Mouse (Mus musculus): ENCODE results near the gene Dlg2. TPM values are rescaled to one million over a fixed set of nuclear protein-coding genes. Genes with fewer than 3 reads are reported as not detected.

The Dlg2 gene
- polyA plus RNA-seq, 1 experiment = 0.01 TPM

GRCm38 (mm10) chr7:91414150-91414549, 937.7 kb downstream of the Dlg2 start:
- Histone ChIP-seq H3K36me3 (ENCODE audit: control insufficient read depth, insufficient read depth) (no peaks in the 10 kb centered on the region), H3K79me2 (ENCODE audit: control insufficient read depth, insufficient read depth) (no peaks in the 10 kb centered on the region), H3K27me3 (ENCODE audit: control insufficient read depth, insufficient read depth, insufficient read length) (no peaks in the 10 kb centered on the region), H3ac (ENCODE audit: control insufficient read depth, insufficient read length, low read depth) (no peak overlapping the region), H3K79me3 (ENCODE audit: low read depth) (no peaks in the 10 kb centered on the region), H3K4me3 (ENCODE audit: insufficient read depth, poor library complexity, severe bottlenecking) (no peak overlapping the region)
- no peak for TF ChIP-seq MYOD1 (IDR thresholded peaks at IDR 0.05; ENCODE audit: control insufficient read depth, insufficient read length, low read depth)
- no peak for TF ChIP-seq CEBPB (IDR thresholded peaks at IDR 0.05; ENCODE audit: low read depth)
- TF ChIP-seq USF1 (IDR thresholded peaks at IDR 0.05; ENCODE audit: low read depth) = no peak
- TF ChIP-seq MYOG (IDR thresholded peaks at IDR 0.05; ENCODE audit: control insufficient read depth, extremely low read depth, insufficient read length) = no peak
- no peak for TF ChIP-seq FOSL1 (IDR thresholded peaks at IDR 0.05; ENCODE audit: insufficient read depth, low read length, poor library complexity, severe bottlenecking)
- no peak for TF ChIP-seq CTCF (IDR thresholded peaks at IDR 0.05; ENCODE audit: control insufficient read depth, insufficient read depth, insufficient read length)
- TF ChIP-seq MAX (IDR thresholded peaks at IDR 0.05) = no peak

- Histone ChIP-seq H3K79me2 (ENCODE audit: control insufficient read depth, insufficient read depth) (no peaks in the 10 kb centered on the region), H3ac (ENCODE audit: control insufficient read depth, insufficient read length, low read depth) (no peak overlapping the region), H3K27me3 (ENCODE audit: control insufficient read depth, insufficient read depth, insufficient read length) (no peaks in the 10 kb centered on the region), H3K36me3 (ENCODE audit: control insufficient read depth, insufficient read depth) (no peaks in the 10 kb centered on the region), H3K4me3 (ENCODE audit: insufficient read depth, poor library complexity, severe bottlenecking) (no peak overlapping the region), H3K79me3 (ENCODE audit: low read depth) (no peaks in the 10 kb centered on the region)
- no peak for TF ChIP-seq MAX (IDR thresholded peaks at IDR 0.05)
- TF ChIP-seq MYOD1 (IDR thresholded peaks at IDR 0.05; ENCODE audit: control insufficient read depth, insufficient read length, low read depth) = no peak
- no peak for TF ChIP-seq CTCF (IDR thresholded peaks at IDR 0.05; ENCODE audit: control insufficient read depth, insufficient read depth, insufficient read length)
- TF ChIP-seq FOSL1 (IDR thresholded peaks at IDR 0.05; ENCODE audit: insufficient read depth, low read length, poor library complexity, severe bottlenecking) = no peak
- TF ChIP-seq CEBPB (IDR thresholded peaks at IDR 0.05; ENCODE audit: low read depth) = no peak
- no peak for TF ChIP-seq USF1 (IDR thresholded peaks at IDR 0.05; ENCODE audit: low read depth)
- no peak for TF ChIP-seq MYOG (IDR thresholded peaks at IDR 0.05; ENCODE audit: control insufficient read depth, extremely low read depth, insufficient read length)
Measured at GRCm38 (mm10) chr7:91414749-91415148, 938.3 kb downstream of the Dlg2 start.

DNA sequence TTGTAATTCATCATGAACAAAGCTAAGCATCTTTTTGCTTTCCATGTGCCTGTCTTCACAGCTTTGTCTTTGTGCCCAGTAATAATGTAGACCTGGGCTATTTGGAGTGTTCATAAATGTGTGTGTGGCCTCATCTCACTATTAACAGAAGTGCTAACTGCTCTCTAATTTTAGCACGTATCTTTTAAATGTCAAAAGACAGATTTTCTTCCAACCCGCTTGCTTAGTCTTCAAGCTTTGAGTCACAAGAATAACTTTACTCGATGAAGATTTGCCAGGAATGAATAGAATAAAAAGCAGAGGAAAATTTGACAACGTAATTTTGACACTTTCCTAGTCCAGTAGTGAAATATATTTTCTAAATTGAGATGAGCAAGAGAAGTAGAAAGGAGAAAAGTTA, 943.7 kb downstream of the Dlg2 start:
- H3K79me2 ChIP-seq (ENCODE audit: control insufficient read depth, insufficient read depth) = no peaks in the 10 kb centered on the region
- TF ChIP-seq CEBPB (IDR thresholded peaks at IDR 0.05; ENCODE audit: low read depth) (no peak), MYOG (IDR thresholded peaks at IDR 0.05; ENCODE audit: control insufficient read depth, extremely low read depth, insufficient read length) (no peak), USF1 (IDR thresholded peaks at IDR 0.05; ENCODE audit: low read depth) (no peak), FOSL1 (IDR thresholded peaks at IDR 0.05; ENCODE audit: insufficient read depth, low read length, poor library complexity, severe bottlenecking) (no peak), CTCF (IDR thresholded peaks at IDR 0.05; ENCODE audit: control insufficient read depth, insufficient read depth, insufficient read length) (no peak), MYOD1 (IDR thresholded peaks at IDR 0.05; ENCODE audit: control insufficient read depth, insufficient read length, low read depth) (no peak), MAX (IDR thresholded peaks at IDR 0.05) (no peak)
- H3ac ChIP-seq (ENCODE audit: control insufficient read depth, insufficient read length, low read depth) = no peak overlapping the region
- H3K36me3 ChIP-seq (ENCODE audit: control insufficient read depth, insufficient read depth) = no peaks in the 10 kb centered on the region
- H3K27me3 ChIP-seq (ENCODE audit: control insufficient read depth, insufficient read depth, insufficient read length) = no peaks in the 10 kb centered on the region
- no peaks in the 10 kb centered on the region for H3K79me3 ChIP-seq (ENCODE audit: low read depth)
- H3K4me3 ChIP-seq (ENCODE audit: insufficient read depth, poor library complexity, severe bottlenecking) = no peak overlapping the region

DNA sequence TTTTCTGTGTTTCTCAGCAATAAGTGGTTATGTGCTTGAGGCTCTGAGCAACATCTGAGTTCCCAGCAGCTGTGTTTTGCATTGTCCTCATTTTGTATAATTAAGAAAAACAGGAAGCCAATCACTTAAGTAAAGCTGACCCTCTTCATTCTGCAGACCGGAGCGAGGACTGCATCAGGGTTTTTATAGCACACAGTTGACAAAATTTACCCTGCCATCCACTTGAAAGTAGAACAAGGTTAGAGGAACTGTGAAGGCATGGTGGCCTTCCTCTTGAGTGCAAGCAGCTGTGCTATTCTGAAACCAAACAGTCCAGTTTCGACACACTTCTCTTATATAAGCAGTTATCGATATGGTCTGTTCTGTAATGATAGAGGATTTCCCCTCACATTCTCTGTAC, 947.3 kb downstream of the Dlg2 start:
- no peak overlapping the region for H3K4me3 ChIP-seq (ENCODE audit: insufficient read depth, poor library complexity, severe bottlenecking)
- no peaks in the 10 kb centered on the region for H3K27me3 ChIP-seq (ENCODE audit: control insufficient read depth, insufficient read depth, insufficient read length)
- no peak for TF ChIP-seq FOSL1 (IDR thresholded peaks at IDR 0.05; ENCODE audit: insufficient read depth, low read length, poor library complexity, severe bottlenecking)
- no peak for TF ChIP-seq MYOD1 (IDR thresholded peaks at IDR 0.05; ENCODE audit: control insufficient read depth, insufficient read length, low read depth)
- H3K79me3 ChIP-seq (ENCODE audit: low read depth) = no peaks in the 10 kb centered on the region
- H3K36me3 ChIP-seq (ENCODE audit: control insufficient read depth, insufficient read depth) = no peaks in the 10 kb centered on the region
- no peaks in the 10 kb centered on the region for H3K79me2 ChIP-seq (ENCODE audit: control insufficient read depth, insufficient read depth)
- no peak overlapping the region for H3ac ChIP-seq (ENCODE audit: control insufficient read depth, insufficient read length, low read depth)

DNA sequence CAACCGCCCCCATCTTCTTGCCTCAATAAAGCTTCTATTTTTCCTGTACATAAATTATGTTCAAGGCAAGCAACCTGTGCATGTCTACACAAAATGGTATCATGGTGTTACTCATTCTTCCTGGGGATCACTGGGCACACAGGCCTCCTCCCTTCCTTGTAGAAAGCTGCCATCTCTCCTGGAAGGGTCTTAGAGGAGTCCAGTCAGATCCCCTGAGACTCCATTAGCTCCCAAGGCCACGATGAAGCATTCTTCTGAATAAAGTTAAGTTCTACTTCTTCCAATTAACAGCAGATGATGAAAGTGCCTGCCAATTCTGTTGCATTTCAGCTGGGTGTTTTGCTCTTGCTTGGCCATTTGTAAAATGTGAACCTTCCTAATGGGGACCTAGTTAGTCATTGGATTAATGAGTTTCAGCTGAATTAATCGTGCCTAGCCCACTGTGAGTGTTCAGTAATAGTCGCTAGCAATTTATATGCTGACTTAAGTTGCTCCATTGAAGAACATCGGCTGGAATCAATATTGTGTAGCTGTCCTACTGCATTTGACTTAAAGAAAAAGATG, 953.3 kb downstream of the Dlg2 start:
- H3K27me3 ChIP-seq (ENCODE audit: control insufficient read depth, insufficient read depth, insufficient read length) = no peaks in the 10 kb centered on the region
- H3K79me2 ChIP-seq (ENCODE audit: control insufficient read depth, insufficient read depth) = no peaks in the 10 kb centered on the region
- TF ChIP-seq MYOG (IDR thresholded peaks at IDR 0.05; ENCODE audit: control insufficient read depth, extremely low read depth, insufficient read length) (no peak), MAX (IDR thresholded peaks at IDR 0.05) (no peak)
- H3K79me3 ChIP-seq (ENCODE audit: low read depth) = no peaks in the 10 kb centered on the region
- H3ac ChIP-seq (ENCODE audit: control insufficient read depth, insufficient read length, low read depth) = no peak overlapping the region
- no peaks in the 10 kb centered on the region for H3K36me3 ChIP-seq (ENCODE audit: control insufficient read depth, insufficient read depth)
- H3K4me3 ChIP-seq (ENCODE audit: insufficient read depth, poor library complexity, severe bottlenecking) = no peak overlapping the region

- no peaks in the 10 kb centered on the region for H3K79me2 ChIP-seq (ENCODE audit: control insufficient read depth, insufficient read depth)
- H3K79me3 ChIP-seq (ENCODE audit: low read depth) = no peaks in the 10 kb centered on the region
- H3K27me3 ChIP-seq (ENCODE audit: control insufficient read depth, insufficient read depth, insufficient read length) = no peaks in the 10 kb centered on the region
- H3K36me3 ChIP-seq (ENCODE audit: control insufficient read depth, insufficient read depth) = no peaks in the 10 kb centered on the region
- H3K4me3 ChIP-seq (ENCODE audit: insufficient read depth, poor library complexity, severe bottlenecking) = no peak overlapping the region
- no peak overlapping the region for H3ac ChIP-seq (ENCODE audit: control insufficient read depth, insufficient read length, low read depth)
- TF ChIP-seq MYOD1 (IDR thresholded peaks at IDR 0.05; ENCODE audit: control insufficient read depth, insufficient read length, low read depth) = no peak
- peak; percentile 29 for TF ChIP-seq CTCF (IDR thresholded peaks at IDR 0.05; ENCODE audit: control insufficient read depth, insufficient read depth, insufficient read length)
Measured at GRCm38 (mm10) chr7:91431594-91432240, 955.2 kb downstream of the Dlg2 start.

Measured in C2C12 (cell line).